17 mouse cellular contexts compared by ENCODE assay signal in the genomic region with DNA sequence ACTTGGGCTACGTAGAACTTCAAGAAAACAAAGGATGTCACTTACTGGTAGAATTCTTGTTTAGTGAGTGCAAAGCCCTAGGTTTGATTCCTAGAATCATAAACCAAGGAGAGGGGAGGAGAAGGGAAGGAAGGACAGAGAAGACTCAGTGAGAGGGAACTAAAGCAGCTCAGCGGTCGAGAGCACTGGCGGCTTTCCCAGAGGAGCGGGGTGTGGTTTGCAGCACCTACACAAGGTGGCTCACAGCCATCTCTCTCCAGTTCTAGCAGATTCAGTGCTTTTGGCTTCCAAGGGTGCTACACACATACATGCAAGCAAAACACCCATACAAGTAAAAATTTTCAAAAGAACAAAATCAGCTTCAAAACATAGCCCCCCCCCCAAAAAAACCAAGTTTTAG.
DNase-seq lines count a peak whose midpoint lies in the region; ATAC-seq lines count a peak whose summit lies in the region.
"Had no signal": no experiment of that assay in that cellular context is flagged by ENCODE, and none has a peak within 500 bp of the region (broad histone marks: within the 10 kb centered on the region; RNA-seq: fewer than 3 reads in every experiment).

No protein-coding gene starts in this region.

- ATAC-seq in liver, embryonic 11.5 days (replicated peaks; ENCODE audit: low FRiP score), result no peak
- ATAC-seq: hindbrain, postnatal 0 days had no signal

- H3K4me3 ChIP-seq in liver, embryonic 11.5 days (ENCODE audit: low read depth, low read length), result no peak overlapping the region
- H3K4me3 ChIP-seq: heart, adult 2 months; liver, embryonic 15.5 days; midbrain, embryonic 12.5 days; myocyte had no signal

- no peak overlapping the region for H3K4me2 ChIP-seq in liver, embryonic 11.5 days
- H3K4me2 ChIP-seq: liver, embryonic 15.5 days; midbrain, embryonic 12.5 days had no signal

- no peak overlapping the region for H3K9ac ChIP-seq in liver, embryonic 11.5 days (ENCODE audit: low read depth, low read length)
- H3K9ac ChIP-seq: liver, embryonic 15.5 days; midbrain, embryonic 12.5 days had no signal

- no peaks in the 10 kb centered on the region for H3K4me1 ChIP-seq in liver, embryonic 11.5 days (replicated peaks; ENCODE audit: control insufficient read depth, insufficient read depth, low read length)
- H3K4me1 ChIP-seq: liver, embryonic 15.5 days; midbrain, embryonic 12.5 days had no signal

- no peaks in the 10 kb centered on the region for H3K27me3 ChIP-seq in liver, embryonic 11.5 days (replicated peaks; ENCODE audit: control insufficient read depth, insufficient read depth, low read length)
- H3K27me3 ChIP-seq: liver, embryonic 15.5 days; midbrain, embryonic 12.5 days had no signal

- peak; percentile 39 to 51 for DNase-seq in cerebellum, postnatal 10 days
- DNase-seq in cerebellum, adult 8-10 months, result no peak
- peak; percentile 18 for DNase-seq in kidney, postnatal 10 days
- DNase-seq in kidney, postnatal 4 days, result no peak
- DNase-seq in NIH3T3 (ENCODE audit: low read depth), result peak; percentile 93
- DNase-seq in right cerebral cortex, postnatal 10 days (ENCODE audit: low spot score in 2 of 2), result peak; percentile 51 to 62
- no peak for DNase-seq in lung, postnatal 14 days
- no peak for DNase-seq in liver, embryonic 11.5 days (ENCODE audit: low spot score)
- DNase-seq: adrenal gland, postnatal 10 days; heart, adult 2 months; heart, postnatal 10 days; lung, postnatal 4 days; thymus, postnatal 25 days had no signal

- no peaks in the 10 kb centered on the region for H3K9me3 ChIP-seq in liver, embryonic 11.5 days (ENCODE audit: control insufficient read depth, low read length)
- H3K9me3 ChIP-seq: liver, embryonic 15.5 days; midbrain, embryonic 12.5 days had no signal

- peaks cover 9% of the 10 kb centered on the region for H3K36me3 ChIP-seq in liver, embryonic 11.5 days (ENCODE audit: control insufficient read depth, insufficient read depth, low read length)

- H3K27ac ChIP-seq in liver, embryonic 11.5 days (ENCODE audit: low read depth, low read length), result no peak overlapping the region
- H3K27ac ChIP-seq: heart, adult 2 months; hindbrain, postnatal 0 days; liver, embryonic 15.5 days; midbrain, embryonic 12.5 days had no signal

- 89% methylated on average over 5 of the region's 5 CpGs for WGBS in liver, embryonic 11.5 days

Comparison
In these comparisons a context has a peak if more than half of its experiments do, and no peak if none do; other contexts are left out.
1. DNase-seq: peak in cerebellum, postnatal 10 days (2 of 2), kidney, postnatal 10 days (single experiment), NIH3T3 (single experiment) and right cerebral cortex, postnatal 10 days (2 of 2); none in cerebellum, adult 8-10 months (single experiment), kidney, postnatal 4 days (0 of 2), lung, postnatal 14 days (single experiment) and liver, embryonic 11.5 days (single experiment).